Mouse (Mus musculus): ENCODE measurements around the gene Card19. TPM values are rescaled to one million over a fixed set of nuclear protein-coding genes. Genes with fewer than 3 reads are reported as not detected.

The Card19 gene
- 10 to 100 TPM; 49.7 to 55.4 TPM for polyA plus RNA-seq (2017; shearing (Covaris generic))

DNA sequence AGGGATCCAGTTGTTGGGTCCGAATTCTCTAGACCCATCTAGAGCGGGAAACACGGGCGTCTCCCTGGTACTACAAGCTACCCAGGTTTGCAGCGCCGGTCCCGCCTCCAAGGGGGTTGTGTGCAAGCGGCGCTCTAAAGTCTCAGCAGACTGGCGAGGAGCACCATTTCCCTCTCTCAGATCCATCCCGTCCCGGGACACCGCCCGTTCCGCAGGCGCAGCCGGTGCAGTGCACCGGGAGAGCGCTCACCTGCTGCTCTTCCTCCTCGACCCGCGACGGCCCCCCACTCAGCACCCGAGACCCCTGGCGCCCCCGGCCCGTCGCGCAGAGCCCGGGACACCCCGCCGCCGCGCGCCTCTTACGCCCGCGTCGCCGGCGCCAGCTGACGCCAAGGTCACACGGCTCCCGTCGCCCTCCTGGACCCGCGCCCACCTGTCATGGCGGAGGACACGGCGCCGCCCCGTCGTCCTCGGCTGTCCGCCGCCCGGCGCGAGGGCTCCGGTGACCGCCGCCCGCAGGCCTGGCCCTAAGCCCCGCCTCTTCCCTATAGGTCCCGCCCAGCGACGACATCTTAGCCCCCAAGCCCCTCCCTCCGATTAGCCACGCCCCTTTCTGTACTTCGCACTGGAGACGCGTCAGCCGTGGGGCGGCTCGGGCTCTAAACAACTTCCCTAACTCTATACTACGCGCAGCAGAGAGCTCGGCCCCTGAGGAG, at the start of gene Card19:
Gene Card19 (minus strand): TSS at position 534 of the 716 bp plus-strand sequence.
- peak; percentile 91 for ATAC-seq

DNA sequence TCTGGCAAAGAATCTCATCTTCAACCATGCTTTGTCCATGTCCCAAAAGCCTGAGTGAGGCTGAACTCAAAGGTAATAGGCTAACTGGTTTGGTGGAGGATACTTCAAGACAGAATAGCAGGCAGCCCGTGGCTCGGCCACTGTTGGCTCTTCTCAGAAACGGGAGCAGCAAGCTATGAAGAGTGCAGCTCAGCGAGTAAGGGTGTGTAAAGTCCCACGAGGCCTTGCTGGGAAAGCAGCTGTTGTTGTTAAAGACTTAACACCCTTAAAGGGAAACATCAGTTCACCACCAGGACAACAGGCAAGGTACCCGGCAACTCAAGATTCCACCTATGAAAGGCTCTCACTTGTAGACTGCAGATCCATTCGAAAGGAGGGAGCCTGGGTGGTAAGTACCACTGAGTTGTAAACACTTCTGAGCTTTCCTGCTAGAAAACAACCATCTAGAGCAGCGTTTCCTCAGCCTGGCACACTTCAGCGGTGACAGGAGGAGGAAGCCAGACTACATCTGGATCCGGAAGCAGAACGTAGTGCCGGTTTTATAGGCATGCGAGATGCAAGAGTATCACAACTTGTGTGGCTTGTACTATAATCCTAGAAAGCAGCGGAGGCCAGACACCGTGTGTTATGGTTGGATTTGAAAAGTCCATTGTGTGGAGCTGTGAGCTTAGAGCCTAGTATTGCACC, 44.3 kb upstream of the Card19 start:
- peak; percentile 65 for ATAC-seq

DNA sequence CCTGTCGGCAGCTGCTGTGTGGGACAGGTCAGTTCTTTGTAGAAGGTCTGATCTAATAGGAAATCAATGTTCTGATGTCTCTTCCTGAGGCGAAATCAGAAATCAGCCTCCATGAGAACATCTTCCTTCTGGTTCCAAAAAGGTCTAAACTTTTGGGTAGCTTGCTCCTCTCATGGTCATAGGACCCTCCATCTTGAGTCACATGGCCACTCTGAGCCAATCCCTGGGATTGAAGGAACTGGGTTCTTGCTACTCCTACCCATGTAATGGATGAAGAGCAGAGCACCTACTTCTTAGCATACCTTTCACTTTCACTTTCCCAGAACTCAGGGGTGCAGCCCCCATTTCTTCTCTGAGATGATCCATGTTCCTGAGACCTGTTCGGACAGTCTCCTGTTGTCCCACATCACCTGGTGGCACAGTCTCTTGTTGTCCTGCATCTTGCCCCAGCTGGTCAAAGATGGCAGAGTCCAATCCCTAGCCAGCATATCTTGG, 42.0 kb upstream of the Card19 start:
- ATAC-seq = peak; percentile 56

DNA sequence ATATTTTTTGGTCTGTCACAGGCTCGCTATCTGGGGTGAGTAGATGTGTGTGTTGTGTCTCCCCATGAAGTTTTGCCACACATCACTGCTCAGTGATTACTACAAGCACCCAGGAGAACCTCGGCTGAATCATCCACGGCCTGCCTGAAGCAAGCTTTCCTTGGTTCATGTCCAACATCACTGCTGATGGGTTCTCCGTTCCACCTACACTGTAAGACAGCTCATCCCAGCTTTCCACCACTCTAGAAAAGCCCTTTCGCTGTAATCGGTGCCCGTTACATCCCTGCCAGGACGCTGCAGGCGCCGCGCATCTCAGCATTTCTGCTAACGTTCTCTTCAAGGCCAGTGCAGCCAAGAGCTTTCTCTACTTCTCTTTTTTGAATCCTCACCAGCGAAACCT, 36.9 kb upstream of the Card19 start:
- ATAC-seq = no peak

DNA sequence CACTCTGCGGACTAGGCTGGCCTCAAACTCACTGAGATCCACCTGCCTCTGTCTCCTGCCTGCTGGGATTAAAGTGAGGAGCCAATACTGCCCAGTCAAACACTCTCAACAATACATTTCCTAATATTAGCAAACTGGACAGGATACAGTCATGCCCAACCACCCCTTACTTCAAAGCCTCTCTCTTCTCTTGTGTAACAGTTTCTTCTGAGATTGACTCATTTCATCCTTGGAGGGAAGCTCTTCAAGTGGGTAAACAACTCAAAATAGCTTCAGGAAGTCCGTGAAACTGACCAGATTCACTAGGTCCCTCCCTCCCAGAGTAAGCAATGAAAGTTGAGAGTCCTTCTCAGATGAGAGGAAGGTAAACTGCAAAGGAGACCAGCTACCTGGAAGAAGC, 36.3 kb upstream of the Card19 start:
- no peak for ATAC-seq

DNA sequence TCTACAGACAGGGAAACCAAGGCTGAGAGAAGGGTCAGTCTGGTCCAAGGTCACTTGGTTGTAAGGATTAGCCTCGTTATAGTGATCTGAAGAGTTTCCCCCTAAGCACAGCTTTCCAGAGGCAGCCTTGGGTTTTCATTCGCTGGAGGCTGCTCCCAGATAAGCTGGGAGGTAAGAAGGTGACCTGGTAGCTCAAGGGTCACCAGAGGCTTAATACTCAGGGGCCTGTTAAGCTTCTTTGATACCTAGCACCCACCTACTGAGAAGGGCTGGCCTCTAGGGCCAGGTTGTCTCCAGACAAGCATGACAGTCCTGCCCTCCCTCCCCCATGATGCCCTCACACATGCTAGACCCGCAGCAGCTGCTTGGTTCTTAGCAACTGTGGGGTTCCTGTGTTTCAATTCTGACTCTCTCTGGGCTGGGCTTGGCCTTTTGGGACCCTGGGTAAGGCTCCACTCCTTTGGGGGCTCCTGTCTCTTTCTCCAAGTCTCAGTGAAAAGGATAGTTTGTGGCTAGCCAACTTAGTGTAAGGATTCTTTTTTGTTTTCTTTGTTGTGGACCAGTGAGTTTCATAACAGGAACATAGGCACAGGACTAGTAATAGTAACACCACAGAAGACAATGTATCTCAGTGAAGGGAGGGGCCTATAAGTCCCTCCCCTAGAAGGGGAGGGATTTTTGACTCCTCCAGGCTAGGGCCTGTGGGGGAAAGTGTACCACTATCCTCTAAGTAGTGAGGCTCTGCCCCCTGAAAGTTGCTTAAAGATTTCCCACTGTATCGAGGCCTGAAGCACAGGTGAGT, 35.1 kb upstream of the Card19 start:
- ATAC-seq = no peak

DNA sequence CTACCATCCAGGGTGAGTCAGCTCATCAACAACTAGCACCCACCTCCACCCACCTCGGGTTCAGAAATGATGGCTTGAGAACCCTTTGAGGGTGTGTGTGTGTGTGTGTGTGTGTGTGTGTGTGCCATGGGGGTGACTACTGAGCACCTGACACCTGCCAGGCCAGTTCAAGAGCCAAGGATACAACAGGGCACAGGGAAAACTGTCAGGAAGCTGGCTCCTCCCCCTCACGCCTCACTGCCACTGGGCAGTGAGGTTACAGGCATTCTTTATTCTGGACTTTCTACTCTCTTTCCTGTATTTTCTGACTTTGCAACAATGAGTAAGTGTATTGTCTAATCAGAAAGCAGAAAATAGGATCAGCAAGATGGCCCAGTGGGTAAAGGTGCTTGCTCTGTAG, 33.8 kb upstream of the Card19 start:
- ATAC-seq = no peak

DNA sequence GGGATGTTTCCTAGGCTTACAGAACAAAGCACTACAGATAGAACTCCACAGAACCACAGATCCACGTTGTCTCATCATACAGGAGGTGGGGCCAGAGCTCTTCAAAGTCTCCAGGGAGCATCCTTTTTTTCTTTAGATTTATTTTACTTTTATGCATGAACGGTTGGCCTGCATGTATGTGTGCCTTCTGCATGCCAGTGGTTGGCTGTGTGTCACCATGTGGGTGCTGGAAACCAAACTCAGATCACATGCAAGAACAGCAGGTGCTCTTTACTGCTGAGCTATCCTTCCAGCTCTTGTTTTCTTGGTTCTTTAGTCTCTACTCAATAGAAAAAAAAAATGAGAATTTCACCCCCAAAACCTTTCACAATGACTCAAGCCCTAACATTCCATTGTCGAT, 33.1 kb upstream of the Card19 start:
- ATAC-seq = no peak

DNA sequence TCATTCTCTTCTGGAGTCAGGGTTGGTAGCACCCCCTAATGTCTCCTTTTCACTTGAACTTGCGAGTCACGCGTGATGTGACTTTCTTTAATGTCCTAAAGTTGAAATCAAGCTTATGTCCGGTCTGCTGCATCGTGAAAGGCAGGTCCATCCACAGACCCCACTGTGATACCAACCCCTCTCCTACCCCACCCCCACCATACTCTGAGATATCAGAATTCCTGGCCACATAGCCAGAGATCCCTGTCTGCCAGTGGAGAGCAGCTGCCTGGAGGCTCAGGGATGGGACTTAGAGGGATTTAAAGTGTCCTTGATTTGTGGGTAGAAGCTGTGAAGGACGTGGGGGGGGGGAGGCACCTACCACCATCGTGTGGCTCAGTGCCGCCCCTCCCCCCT, 32.6 kb upstream of the Card19 start, which contains the start of gene Susd3:
Gene Susd3 (minus strand): TSS at position 240 of the 396 bp plus-strand sequence.
- ATAC-seq = no peak

DNA sequence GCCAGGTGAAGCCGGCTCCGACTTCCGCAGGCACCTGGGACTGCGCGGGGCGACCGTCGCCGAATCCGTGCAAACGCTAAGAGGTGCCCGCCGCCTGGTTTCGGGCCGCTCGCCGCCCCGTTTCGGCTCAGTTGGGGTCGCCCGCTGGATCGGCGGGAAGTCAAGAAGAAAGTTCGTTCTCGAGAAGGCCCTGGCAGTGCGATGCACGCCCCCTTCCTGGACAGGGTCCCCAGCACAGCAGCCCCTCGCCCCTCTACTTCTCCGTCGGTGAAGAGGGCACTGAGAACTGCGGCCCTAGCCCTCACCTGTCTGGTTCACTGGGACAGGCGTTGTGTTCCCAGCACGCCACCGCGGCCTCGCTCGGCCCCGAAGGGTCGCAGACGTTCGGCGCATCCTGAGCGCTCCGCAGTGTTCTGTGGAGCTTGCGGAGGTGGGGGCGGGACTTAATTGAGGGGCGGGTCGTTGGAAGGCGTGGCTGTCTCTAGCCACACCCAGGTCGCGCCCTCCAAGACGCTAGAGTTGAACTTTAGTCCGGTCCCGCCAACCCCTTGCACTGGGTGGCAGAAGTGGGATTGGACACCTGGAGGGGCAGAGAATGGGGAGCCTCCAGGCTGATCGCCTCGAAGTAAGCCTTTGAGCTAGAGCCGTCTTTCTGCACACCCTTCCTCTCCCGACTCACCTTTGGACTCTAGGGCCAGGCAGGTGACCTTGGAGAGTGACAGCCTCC, 32.1 kb upstream of the Card19 start:
- ATAC-seq = peak; percentile 79

DNA sequence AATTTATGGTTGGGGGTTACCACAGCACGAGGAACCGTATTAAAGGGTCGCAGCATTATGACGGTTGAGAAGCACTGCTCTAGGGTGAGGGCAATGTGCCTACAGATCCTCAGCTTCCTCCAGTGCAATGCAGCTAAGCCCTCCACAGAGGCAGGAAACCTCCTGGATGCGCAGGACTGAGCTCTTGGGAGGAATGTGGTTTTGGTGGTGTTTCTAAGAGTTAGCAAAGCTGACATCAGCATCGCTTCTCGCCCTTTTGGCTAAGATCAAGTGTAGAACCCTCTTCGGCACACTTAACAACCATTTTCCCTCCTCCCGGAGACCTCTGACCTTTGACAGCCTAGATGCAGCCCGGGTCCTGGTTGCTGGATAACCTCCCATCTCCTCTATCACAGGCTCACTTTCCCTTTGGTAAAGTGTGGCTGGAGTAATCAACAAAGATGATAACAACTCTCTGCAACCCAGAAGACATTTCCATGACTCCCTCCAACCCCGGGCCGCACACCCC, 31.4 kb upstream of the Card19 start:
- ATAC-seq = peak; percentile 5

DNA sequence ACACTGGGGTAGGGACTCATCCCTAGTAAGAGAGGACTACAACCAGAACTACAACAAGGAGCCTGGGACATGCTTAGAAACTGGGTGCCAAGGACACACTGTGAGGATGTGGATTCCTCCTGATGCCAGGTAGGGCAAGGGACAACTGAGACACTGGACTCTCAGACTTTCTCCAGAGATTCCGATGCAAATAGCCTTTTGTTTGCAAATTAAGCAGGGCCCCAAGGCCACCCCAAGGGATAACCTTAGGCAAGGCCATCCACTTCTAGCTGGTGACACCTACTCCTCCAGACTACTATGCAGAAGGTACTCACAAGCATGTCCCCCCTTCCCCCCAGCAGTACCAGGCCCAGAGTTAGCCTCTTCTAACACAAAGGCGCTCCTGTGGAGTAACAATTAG, 30.8 kb upstream of the Card19 start:
- ATAC-seq = no peak

DNA sequence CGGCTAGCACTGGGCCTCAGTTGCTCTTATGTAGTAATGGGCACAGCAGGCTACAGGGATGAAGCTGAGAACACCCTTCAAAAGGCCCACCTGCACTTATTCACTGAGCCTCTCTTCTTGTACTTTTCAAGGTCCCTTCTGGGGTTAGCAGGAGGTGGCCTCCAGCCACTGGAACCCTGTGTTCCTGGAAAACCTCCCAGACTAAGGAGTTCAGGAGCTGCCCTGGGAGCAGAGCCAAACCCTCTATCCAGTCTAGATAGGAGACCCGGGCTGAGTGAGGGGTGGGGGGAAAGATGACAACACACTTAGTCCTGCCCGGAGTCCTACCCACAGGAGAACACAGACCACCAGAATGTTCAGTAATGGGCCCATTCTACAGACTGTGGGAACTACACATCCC, 30.2 kb upstream of the Card19 start:
- ATAC-seq = no peak

DNA sequence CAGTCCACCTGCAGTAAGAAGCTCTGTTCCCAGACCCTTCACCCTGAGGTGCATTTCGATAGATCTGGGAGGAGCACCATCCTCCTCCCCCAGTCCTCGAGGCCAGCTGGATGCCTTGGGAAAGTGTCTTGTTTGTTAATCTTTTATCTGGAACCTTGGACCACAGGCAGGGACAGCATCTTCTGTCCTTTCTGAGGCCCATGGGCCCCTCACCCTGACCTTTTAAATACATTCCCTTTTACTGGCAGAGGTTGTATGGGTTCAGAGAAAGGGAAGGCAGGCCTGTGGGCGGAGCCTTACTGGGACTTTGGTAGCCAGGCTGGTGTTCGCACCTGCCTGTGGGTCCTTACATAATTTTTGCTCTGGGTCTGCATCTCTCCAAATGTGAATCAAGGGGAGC, 29.4 kb upstream of the Card19 start:
- no peak for ATAC-seq

DNA sequence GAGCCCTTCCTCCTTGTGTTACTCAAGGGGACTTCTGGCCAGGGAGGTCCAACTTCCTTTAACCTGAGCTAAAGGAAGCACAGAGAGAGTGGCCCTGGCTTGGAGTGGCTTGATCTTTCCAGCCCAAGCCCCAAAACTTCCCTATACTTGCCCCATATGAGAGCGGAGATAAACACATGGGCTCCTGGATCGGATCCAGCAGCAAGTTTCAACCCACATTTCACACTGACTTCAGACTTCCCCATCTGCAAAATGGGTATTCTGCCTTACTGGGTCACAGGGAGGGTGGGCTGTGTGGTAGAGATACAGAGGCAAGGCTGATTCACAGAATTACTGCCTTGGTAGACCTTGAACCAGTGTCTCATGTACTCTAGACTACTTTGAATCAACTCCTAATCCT, 27.7 kb upstream of the Card19 start:
- ATAC-seq = no peak

DNA sequence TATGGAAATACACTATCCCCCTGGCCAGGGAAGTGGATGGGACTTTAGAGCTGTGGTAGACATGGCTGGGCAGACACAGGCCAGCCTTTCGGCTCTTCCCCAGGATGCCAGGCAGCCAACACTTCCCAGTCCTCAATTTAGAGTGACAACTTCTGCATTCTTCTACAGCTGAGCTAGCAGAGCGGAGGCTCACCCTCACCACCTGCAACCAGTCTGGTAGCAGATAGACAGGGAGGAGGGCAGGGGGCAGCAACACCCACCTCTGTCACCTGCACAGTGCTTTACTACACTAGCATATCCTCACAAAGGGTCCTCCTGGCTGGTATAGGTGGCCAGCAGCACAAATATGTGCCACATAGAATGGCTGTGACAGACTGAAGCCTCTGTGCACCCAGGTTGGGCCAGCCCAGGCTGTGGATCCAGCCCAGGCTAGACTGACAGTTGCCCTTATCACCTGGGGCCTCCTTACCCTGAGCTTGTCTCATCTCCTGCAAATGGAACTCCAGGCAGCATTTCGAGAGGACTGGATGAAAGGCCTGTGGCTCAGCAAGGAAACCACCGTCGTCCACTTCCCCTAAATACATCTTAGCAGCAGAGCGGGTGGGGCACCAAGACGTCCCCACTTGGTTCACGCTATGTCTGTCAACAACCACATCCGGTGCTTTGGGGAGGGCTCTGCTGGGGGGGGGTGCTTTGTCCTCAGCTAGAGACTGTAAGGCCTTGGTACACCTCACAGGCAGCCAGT, 26.7 kb upstream of the Card19 start:
- peak; percentile 92 for ATAC-seq

DNA sequence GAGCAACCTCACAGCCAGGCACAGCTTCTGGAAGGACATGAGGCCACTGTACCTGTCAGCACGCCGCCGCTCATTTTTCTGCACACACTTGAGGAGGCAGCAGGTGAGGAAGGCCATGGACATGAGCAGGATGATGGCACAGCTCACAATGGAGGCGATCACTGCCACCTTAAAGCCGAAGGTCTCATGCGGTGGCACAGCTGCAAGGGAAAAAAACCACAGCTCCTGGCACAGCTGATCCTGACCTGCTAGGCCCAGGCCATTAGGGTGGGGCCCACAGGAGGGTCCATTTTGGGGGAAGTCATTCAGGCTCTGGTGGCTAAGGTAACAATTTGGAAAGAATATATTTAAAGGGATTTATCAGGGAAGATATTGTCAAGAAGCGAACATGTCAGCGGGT, 22.9 kb upstream of the Card19 start:
- no peak for ATAC-seq

DNA sequence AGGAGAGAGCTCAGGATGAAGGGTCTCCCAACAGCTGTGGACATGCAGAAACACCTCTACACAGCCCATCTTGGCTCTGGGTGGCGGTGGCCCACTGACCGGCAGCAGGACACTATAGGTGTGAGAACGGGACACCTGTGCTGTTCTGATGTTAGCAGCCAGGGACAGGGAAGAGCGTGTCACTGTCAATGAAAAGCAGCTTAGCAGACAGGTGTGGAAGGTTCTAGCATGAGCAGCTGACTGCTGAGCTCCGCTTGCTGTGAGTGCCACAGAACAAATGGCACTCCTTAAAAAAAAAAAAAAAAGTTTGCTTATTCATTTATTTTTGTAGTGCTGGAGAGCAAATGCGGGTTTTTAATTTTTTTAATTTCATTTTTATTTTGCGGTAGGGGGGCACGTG, 21.8 kb upstream of the Card19 start:
- ATAC-seq = no peak

DNA sequence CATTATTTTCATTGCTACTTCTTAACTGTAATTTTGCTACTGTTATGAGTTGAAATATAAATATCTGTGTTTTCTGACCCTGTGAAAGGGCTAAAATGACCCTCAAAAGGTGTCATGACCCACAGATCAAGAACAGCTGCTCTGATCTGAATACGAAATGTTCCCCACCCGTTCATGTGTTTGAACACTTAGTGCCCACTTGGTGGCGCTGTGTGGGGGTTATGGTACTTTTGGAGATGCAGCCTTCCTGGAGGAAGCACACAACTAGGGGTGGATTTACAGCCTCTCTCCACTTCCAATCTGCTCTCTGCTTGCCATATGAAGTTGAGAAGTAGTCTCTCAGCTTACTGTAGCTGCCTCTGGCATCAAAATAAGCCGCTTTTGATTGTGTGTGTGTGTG, 18.9 kb upstream of the Card19 start:
- no peak for ATAC-seq

DNA sequence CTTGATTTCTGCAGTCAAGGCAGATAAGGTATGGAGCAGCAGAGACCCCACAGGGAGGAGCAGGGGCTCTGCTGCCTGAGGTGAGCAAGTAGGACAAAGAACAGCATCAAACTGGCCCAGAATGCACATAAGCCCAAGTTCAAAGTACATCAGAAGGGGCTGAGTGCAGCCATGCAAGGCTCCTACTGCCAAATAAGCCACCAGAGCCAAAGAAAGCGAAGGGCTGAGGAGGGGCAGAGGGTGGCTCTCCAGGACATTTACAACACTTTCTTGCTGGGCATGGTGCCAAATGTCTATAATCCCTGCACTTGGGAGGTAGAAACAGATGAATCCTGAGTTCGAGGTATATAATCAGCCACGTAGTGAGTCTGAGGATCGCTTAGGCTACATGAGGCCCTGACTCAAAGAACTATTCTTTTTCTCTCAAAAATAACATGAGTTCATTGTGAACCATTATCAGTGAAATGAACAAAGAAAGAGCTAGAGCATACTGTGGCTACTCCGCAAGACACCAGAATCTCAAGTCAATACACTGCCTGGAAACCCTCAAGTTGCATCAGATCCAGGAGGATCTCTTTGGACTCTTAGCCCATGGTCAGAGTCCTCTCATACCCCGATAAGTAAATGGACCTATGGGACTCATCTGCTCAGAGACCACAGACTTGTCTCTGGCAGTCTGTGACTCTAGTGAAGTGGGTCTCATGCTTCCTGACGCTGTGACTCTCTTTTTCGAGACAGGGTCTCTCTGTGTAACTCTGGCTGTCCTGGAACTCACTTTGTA, 18.1 kb upstream of the Card19 start:
- ATAC-seq = no peak

DNA sequence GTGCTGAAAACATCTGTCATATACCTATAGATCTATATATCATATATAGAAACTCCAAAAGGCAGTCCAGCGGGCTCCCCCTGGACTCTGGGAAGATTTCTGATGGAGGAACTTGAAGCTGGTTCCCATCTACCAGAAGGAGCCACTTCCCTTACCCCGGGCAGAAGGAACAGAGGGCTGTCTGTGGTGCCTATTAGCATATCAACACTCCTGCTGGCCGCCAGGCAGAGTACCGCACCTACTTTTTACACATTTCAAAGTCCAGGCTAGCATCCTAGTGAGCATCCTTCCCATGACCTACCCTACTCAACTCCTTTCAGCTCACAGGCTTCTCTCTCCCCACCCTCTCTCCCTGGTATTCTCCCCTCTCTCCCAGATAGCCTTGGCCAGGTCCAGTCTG, 9.8 kb upstream of the Card19 start:
- no peak for ATAC-seq
